Mouse (Mus musculus) thymus, postnatal 25 days (tissue): ENCODE measurements around the gene Mcu.

Experiments
- DNase-seq: peaks from one replicate; pipeline ENCODE4 v3.0.0; 2022

Gene Mcu

DNA sequence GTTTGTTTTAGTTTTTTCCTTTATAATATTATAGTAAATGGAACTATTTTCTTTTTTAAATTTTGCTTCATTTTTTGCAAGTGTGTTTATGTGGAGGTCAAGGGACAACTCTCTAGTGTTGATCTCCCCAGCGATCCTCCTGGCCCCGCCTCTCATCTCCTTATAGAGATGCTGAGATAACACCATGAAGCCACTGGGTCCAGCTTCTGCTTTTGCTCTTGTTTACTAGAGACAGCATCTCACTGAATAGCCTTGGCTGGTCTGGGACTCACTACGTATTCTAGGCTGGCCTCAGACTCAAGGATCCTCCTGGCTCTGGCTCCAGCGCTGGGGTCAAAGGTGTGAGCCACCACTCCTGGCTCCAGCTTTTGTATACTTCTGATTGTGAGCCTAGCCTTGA, 197.0 kb downstream of the Mcu start:
- no peak for DNase-seq

GRCm38 (mm10) chr10:59416623-59417022, 199.9 kb downstream of the Mcu start:
- DNase-seq = no peak

GRCm38 (mm10) chr10:59413711-59414110, 202.8 kb downstream of the Mcu start:
- DNase-seq = no peak

GRCm38 (mm10) chr10:59410264-59410663, 206.2 kb downstream of the Mcu start:
- DNase-seq = no peak

GRCm38 (mm10) chr10:59408499-59408898, 208.0 kb downstream of the Mcu start:
- DNase-seq = no peak

- no peak for DNase-seq
Observed at GRCm38 (mm10) chr10:59403793-59404149, 212.7 kb downstream of the Mcu start.

DNA sequence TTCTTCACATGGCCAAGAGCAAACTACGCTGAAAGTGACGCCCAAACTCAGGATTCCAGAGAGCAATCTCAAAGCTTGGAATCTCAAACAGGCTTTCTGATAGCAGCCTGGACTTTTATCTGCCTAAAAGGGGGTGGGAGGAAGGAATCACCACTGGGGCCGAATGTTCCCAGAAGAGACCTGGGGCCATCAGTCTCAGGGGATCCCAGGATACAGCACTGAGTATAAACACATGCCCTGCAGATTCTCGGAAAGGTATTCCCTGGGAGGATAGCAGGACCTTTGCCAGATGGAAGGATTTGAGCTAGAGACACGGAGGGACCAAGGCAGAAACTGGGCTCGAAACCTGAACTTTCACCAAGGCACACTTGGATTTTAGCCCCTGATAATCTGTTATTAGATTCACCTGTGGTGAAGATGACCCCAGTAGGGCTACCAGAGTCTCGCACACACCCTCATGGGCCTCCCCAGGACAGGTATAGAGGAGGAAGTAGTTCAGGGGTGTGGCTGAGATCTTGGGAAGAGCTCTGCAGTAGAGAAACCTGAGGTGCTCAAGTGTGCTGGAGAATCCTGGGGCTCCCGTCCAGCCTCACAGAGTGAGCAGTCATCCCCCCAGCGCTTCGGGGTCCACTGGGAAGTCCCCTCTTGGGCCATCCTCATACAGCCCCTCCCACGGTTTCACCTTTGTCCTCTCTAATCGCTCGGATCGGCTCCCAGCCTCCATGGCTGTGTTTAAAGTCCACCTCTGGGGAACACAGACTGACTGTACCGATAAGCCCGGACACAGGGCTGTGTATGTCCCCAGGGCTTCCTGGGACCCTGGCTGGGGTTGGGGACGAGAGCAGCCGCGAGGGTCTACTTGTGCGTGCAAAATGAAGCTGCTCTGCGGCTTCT, 213.3 kb downstream of the Mcu start, which contains the start of gene Pla2g12b:
TSS of gene Pla2g12b (plus strand) at position 762 of the 894 bp plus-strand sequence.
- DNase-seq = no peak
